8 mouse cellular contexts compared by ENCODE assay signal in genomic region chr3:18625395-18626328, GRCm38 (mm10).
DNase-seq lines count a peak whose midpoint lies in the region; ATAC-seq and TF ChIP-seq lines count a peak whose summit lies in the region.

No protein-coding gene starts in this region.

- ATAC-seq in embryonic facial prominence, embryonic 14.5 days (ENCODE audit: low read depth) = peak; percentile 89
- ATAC-seq in hindbrain, embryonic 16.5 days = peak; percentile 93
- peak; percentile 83 for ATAC-seq in midbrain, embryonic 11.5 days (ENCODE audit: low FRiP score)
- no peak for ATAC-seq in activated CD4-positive, CD25-positive, alpha-beta regulatory T cell, adult 4 months

- H3K4me1 ChIP-seq in E14TG2a.4 (replicated peaks; ENCODE audit: low read depth, low read length) = peaks cover 61% of the 10 kb centered on the region
- peaks cover 22% of the 10 kb centered on the region for H3K4me1 ChIP-seq in embryonic facial prominence, embryonic 14.5 days (ENCODE audit: control insufficient read depth, insufficient read depth, low read length)
- peaks cover 17% of the 10 kb centered on the region for H3K4me1 ChIP-seq in hindbrain, embryonic 16.5 days (ENCODE audit: control insufficient read depth, insufficient read depth, low read depth, low read length)
- peaks cover 18% of the 10 kb centered on the region for H3K4me1 ChIP-seq in midbrain, embryonic 11.5 days (ENCODE audit: control insufficient read depth, insufficient read depth, low read length)

- H3K4me3 ChIP-seq in E14TG2a.4 (replicated peaks; ENCODE audit: low read length) = peak overlapping the region; percentile 70
- peak overlapping the region; percentile 37 for H3K4me3 ChIP-seq in embryonic facial prominence, embryonic 14.5 days (ENCODE audit: low read depth, low read length)
- H3K4me3 ChIP-seq in hindbrain, embryonic 16.5 days (ENCODE audit: low read length) = peak overlapping the region; percentile 43
- H3K4me3 ChIP-seq in midbrain, embryonic 11.5 days (ENCODE audit: low read depth, low read length) = peak overlapping the region; percentile 34

- H3K27ac ChIP-seq in embryonic facial prominence, embryonic 14.5 days (replicated peaks; ENCODE audit: low read depth, low read length) = peak overlapping the region; percentile 73
- peak overlapping the region; percentile 54 for H3K27ac ChIP-seq in hindbrain, embryonic 16.5 days (ENCODE audit: low read depth, low read length)
- H3K27ac ChIP-seq in midbrain, embryonic 11.5 days (ENCODE audit: low read depth, low read length) = peak overlapping the region; percentile 35

- peak; percentile 19 for DNase-seq in adrenal gland, postnatal 25 days
- peak; percentile 81 for DNase-seq in embryonic facial prominence, embryonic 14.5 days (ENCODE audit: low spot score)
- peak; percentile 32 to 53 for DNase-seq in layer of hippocampus, postnatal 25 days (ENCODE audit: extremely low spot score in 1 of 2, low spot score in 1 of 2)
- DNase-seq in midbrain, embryonic 11.5 days (ENCODE audit: low spot score, missing footprints) = peak; percentile 96
- DNase-seq in urinary bladder, postnatal 14 days (ENCODE audit: low spot score) = no peak

- H3K9me3 ChIP-seq in E14TG2a.4 (ENCODE audit: low read length) = no peaks in the 10 kb centered on the region
- H3K9me3 ChIP-seq in embryonic facial prominence, embryonic 14.5 days (ENCODE audit: control insufficient read depth, low read length) = no peaks in the 10 kb centered on the region
- H3K9me3 ChIP-seq in hindbrain, embryonic 16.5 days (ENCODE audit: control insufficient read depth, low read length) = no peaks in the 10 kb centered on the region
- H3K9me3 ChIP-seq in midbrain, embryonic 11.5 days (ENCODE audit: control insufficient read depth, low read length) = no peaks in the 10 kb centered on the region

- H3K27me3 ChIP-seq in E14TG2a.4 (ENCODE audit: insufficient read depth, low read length) = peaks cover 8% of the 10 kb centered on the region; the same call in 1 of the 2 replicates
- no peaks in the 10 kb centered on the region for H3K27me3 ChIP-seq in embryonic facial prominence, embryonic 14.5 days (replicated peaks; ENCODE audit: control insufficient read depth, insufficient read depth, low read length)
- H3K27me3 ChIP-seq in hindbrain, embryonic 16.5 days (replicated peaks; ENCODE audit: control insufficient read depth, insufficient read depth, low read length) = no peaks in the 10 kb centered on the region
- no peaks in the 10 kb centered on the region for H3K27me3 ChIP-seq in midbrain, embryonic 11.5 days (ENCODE audit: control insufficient read depth, insufficient read depth, low read length)

- H3K4me2 ChIP-seq in embryonic facial prominence, embryonic 14.5 days (ENCODE audit: low read depth, low read length) = peak overlapping the region; percentile 68
- peak overlapping the region; percentile 76 for H3K4me2 ChIP-seq in hindbrain, embryonic 16.5 days (ENCODE audit: low read length)
- H3K4me2 ChIP-seq in midbrain, embryonic 11.5 days = peak overlapping the region; percentile 56

- WGBS in embryonic facial prominence, embryonic 14.5 days = 4% methylated on average over 32 of the region's 32 CpGs
- WGBS in hindbrain, embryonic 16.5 days = 2% methylated on average over 32 of the region's 32 CpGs
- WGBS in midbrain, embryonic 11.5 days = 1% methylated on average over 32 of the region's 32 CpGs

- no peaks in the 10 kb centered on the region for H3K36me3 ChIP-seq in E14TG2a.4 (ENCODE audit: insufficient read depth, low read length)
- H3K36me3 ChIP-seq in embryonic facial prominence, embryonic 14.5 days (ENCODE audit: control insufficient read depth, insufficient read depth, low read length) = no peaks in the 10 kb centered on the region
- no peaks in the 10 kb centered on the region for H3K36me3 ChIP-seq in hindbrain, embryonic 16.5 days (ENCODE audit: control insufficient read depth, insufficient read depth, low read length)
- H3K36me3 ChIP-seq in midbrain, embryonic 11.5 days (ENCODE audit: control insufficient read depth, insufficient read depth, low read length) = no peaks in the 10 kb centered on the region

- H3K9ac ChIP-seq in embryonic facial prominence, embryonic 14.5 days (ENCODE audit: low read depth, low read length) = peak overlapping the region; percentile 55
- H3K9ac ChIP-seq in hindbrain, embryonic 16.5 days (ENCODE audit: low read depth, low read length) = peak overlapping the region; percentile 60
- H3K9ac ChIP-seq in midbrain, embryonic 11.5 days (ENCODE audit: low read length) = peak overlapping the region; percentile 55

- no peak for TF ChIP-seq CTCF in E14TG2a.4 (conservative IDR thresholded peaks at IDR 0.05; ENCODE audit: low read length)
